Mouse (Mus musculus): ENCODE measurements around the gene Usp29. TPM values are rescaled to one million over a fixed set of nuclear protein-coding genes. Genes with fewer than 3 reads are reported as not detected.
"Not testable (repeated sequence)": the region's sequence is repeated elsewhere in the genome, so short reads cannot be mapped to it uniquely, and the experiment has no call there.

The Usp29 gene
- polyA plus RNA-seq, 1 experiment from 2014 or later, result 3.5 TPM

- 82% methylated on average over 4 of the region's 4 CpGs for WGBS
- H3K9ac ChIP-seq (ENCODE audit: low read depth, low read length), result no peak overlapping the region
- no peak for ATAC-seq
- no peak overlapping the region for H3K4me2 ChIP-seq (ENCODE audit: low read depth, low read length)
- H3K36me3 ChIP-seq (ENCODE audit: control insufficient read depth, insufficient read depth, low read length), result no peaks in the 10 kb centered on the region
- no peak overlapping the region for H3K4me3 ChIP-seq (ENCODE audit: low read length)
- no peaks in the 10 kb centered on the region; the same call in 1 of the 2 replicates for H3K4me1 ChIP-seq (ENCODE audit: control insufficient read depth, insufficient read depth, low read length)
- H3K27me3 ChIP-seq (replicated peaks; ENCODE audit: control insufficient read depth, insufficient read depth, low read length), result no peaks in the 10 kb centered on the region
- no peaks in the 10 kb centered on the region for H3K9me3 ChIP-seq (ENCODE audit: control insufficient read depth, low read length)
- H3K27ac ChIP-seq (ENCODE audit: low read length), result no peak overlapping the region
Observed at GRCm38 (mm10) chr7:6756777-6757291, 26.5 kb downstream of the Usp29 start.

- 80% methylated on average over 12 of the region's 12 CpGs for WGBS
- no peak overlapping the region for H3K27ac ChIP-seq (ENCODE audit: low read length)
- no peak overlapping the region for H3K4me3 ChIP-seq (ENCODE audit: low read length)
- no peak overlapping the region for H3K4me2 ChIP-seq (ENCODE audit: low read depth, low read length)
- H3K36me3 ChIP-seq (ENCODE audit: control insufficient read depth, insufficient read depth, low read length), result no peaks in the 10 kb centered on the region
- H3K9me3 ChIP-seq (ENCODE audit: control insufficient read depth, low read length), result no peaks in the 10 kb centered on the region
- H3K9ac ChIP-seq (ENCODE audit: low read depth, low read length), result no peak overlapping the region
- no peaks in the 10 kb centered on the region for H3K27me3 ChIP-seq (replicated peaks; ENCODE audit: control insufficient read depth, insufficient read depth, low read length)
- H3K4me1 ChIP-seq (ENCODE audit: control insufficient read depth, insufficient read depth, low read length), result no peaks in the 10 kb centered on the region
- ATAC-seq, result no peak
Observed at GRCm38 (mm10) chr7:6759698-6760097, 29.3 kb downstream of the Usp29 start.

- no peak for ATAC-seq
- Histone ChIP-seq H3K36me3 (ENCODE audit: control insufficient read depth, insufficient read depth, low read length) (no peaks in the 10 kb centered on the region), H3K4me3 (ENCODE audit: low read length) (no peak overlapping the region), H3K9me3 (ENCODE audit: control insufficient read depth, low read length) (no peaks in the 10 kb centered on the region), H3K27ac (ENCODE audit: low read length) (no peak overlapping the region), H3K4me1 (ENCODE audit: control insufficient read depth, insufficient read depth, low read length) (no peaks in the 10 kb centered on the region), H3K4me2 (ENCODE audit: low read depth, low read length) (no peak overlapping the region), H3K27me3 (replicated peaks; ENCODE audit: control insufficient read depth, insufficient read depth, low read length) (no peaks in the 10 kb centered on the region), H3K9ac (ENCODE audit: low read depth, low read length) (no peak overlapping the region)
- WGBS, result 52% methylated on average over 6 of the region's 6 CpGs
Observed at GRCm38 (mm10) chr7:6760170-6760569, 29.8 kb downstream of the Usp29 start.

- no peak for ATAC-seq
- 46% methylated on average over 5 of the region's 5 CpGs for WGBS
- no peak overlapping the region for H3K9ac ChIP-seq (ENCODE audit: low read depth, low read length)
- no peaks in the 10 kb centered on the region for H3K27me3 ChIP-seq (replicated peaks; ENCODE audit: control insufficient read depth, insufficient read depth, low read length)
- H3K4me2 ChIP-seq (ENCODE audit: low read depth, low read length), result no peak overlapping the region
- H3K27ac ChIP-seq (ENCODE audit: low read length), result no peak overlapping the region
- H3K4me3 ChIP-seq (ENCODE audit: low read length), result no peak overlapping the region
- H3K9me3 ChIP-seq (ENCODE audit: control insufficient read depth, low read length), result no peaks in the 10 kb centered on the region
- H3K4me1 ChIP-seq (ENCODE audit: control insufficient read depth, insufficient read depth, low read length), result peaks cover 5% of the 10 kb centered on the region
- no peaks in the 10 kb centered on the region for H3K36me3 ChIP-seq (ENCODE audit: control insufficient read depth, insufficient read depth, low read length)
Observed at GRCm38 (mm10) chr7:6765240-6765639, 34.9 kb downstream of the Usp29 start.

GRCm38 (mm10) chr7:6770286-6770685 is 39.9 kb downstream of the Usp29 start:
- WGBS, result 2% methylated on average over 8 of the region's 8 CpGs
- H3K9ac ChIP-seq (ENCODE audit: low read depth, low read length), result no peak overlapping the region
- 0 out of 2 replicates have a peak overlapping the region, but pooled peaks have one; percentile 4 for H3K4me2 ChIP-seq (ENCODE audit: low read depth, low read length)
- H3K9me3 ChIP-seq (ENCODE audit: control insufficient read depth, low read length), result no peaks in the 10 kb centered on the region
- H3K36me3 ChIP-seq (ENCODE audit: control insufficient read depth, insufficient read depth, low read length), result no peaks in the 10 kb centered on the region
- 0 out of 2 replicates have a peak overlapping the region, but pooled peaks have one; percentile 55 for H3K27ac ChIP-seq (ENCODE audit: low read length)
- no peak overlapping the region for H3K4me3 ChIP-seq (ENCODE audit: low read length)
- peaks cover 16% of the 10 kb centered on the region for H3K4me1 ChIP-seq (ENCODE audit: control insufficient read depth, insufficient read depth, low read length)
- no peaks in the 10 kb centered on the region for H3K27me3 ChIP-seq (replicated peaks; ENCODE audit: control insufficient read depth, insufficient read depth, low read length)
- peak; percentile 87 for ATAC-seq

GRCm38 (mm10) chr7:6773865-6774413 is 43.6 kb downstream of the Usp29 start:
- 42% methylated on average over 11 of the region's 11 CpGs for WGBS
- H3K36me3 ChIP-seq (ENCODE audit: control insufficient read depth, insufficient read depth, low read length); H3K9ac ChIP-seq (ENCODE audit: low read depth, low read length); H3K27me3 ChIP-seq (replicated peaks; ENCODE audit: control insufficient read depth, insufficient read depth, low read length); H3K4me3 ChIP-seq (ENCODE audit: low read length); H3K27ac ChIP-seq (ENCODE audit: low read length); H3K4me2 ChIP-seq (ENCODE audit: low read depth, low read length); H3K9me3 ChIP-seq (ENCODE audit: control insufficient read depth, low read length): not testable (repeated sequence)
- H3K4me1 ChIP-seq (ENCODE audit: control insufficient read depth, insufficient read depth, low read length), result peaks cover 39% of the 10 kb centered on the region
- peak; percentile 27; the same call in 1 of the 2 replicates for ATAC-seq

- Histone ChIP-seq H3K4me3 (ENCODE audit: low read length) (no peak overlapping the region), H3K27me3 (replicated peaks; ENCODE audit: control insufficient read depth, insufficient read depth, low read length) (no peaks in the 10 kb centered on the region), H3K9me3 (ENCODE audit: control insufficient read depth, low read length) (no peaks in the 10 kb centered on the region), H3K4me1 (ENCODE audit: control insufficient read depth, insufficient read depth, low read length) (peaks cover 32% of the 10 kb centered on the region), H3K36me3 (ENCODE audit: control insufficient read depth, insufficient read depth, low read length) (no peaks in the 10 kb centered on the region), H3K9ac (ENCODE audit: low read depth, low read length) (no peak overlapping the region), H3K27ac (ENCODE audit: low read length) (peak overlapping the region; percentile 77), H3K4me2 (ENCODE audit: low read depth, low read length) (no peak overlapping the region)
- no peak for ATAC-seq
- WGBS, result 85% methylated on average over 10 of the region's 10 CpGs
Observed at GRCm38 (mm10) chr7:6776314-6777059, 46.1 kb downstream of the Usp29 start.

- Histone ChIP-seq H3K9me3 (ENCODE audit: control insufficient read depth, low read length) (no peaks in the 10 kb centered on the region), H3K36me3 (ENCODE audit: control insufficient read depth, insufficient read depth, low read length) (no peaks in the 10 kb centered on the region), H3K27ac (ENCODE audit: low read length) (peak overlapping the region; percentile 77), H3K4me2 (ENCODE audit: low read depth, low read length) (no peak overlapping the region), H3K9ac (ENCODE audit: low read depth, low read length) (0 out of 2 replicates have a peak overlapping the region, but pooled peaks have one; percentile 2), H3K4me1 (ENCODE audit: control insufficient read depth, insufficient read depth, low read length) (peaks cover 37% of the 10 kb centered on the region), H3K27me3 (replicated peaks; ENCODE audit: control insufficient read depth, insufficient read depth, low read length) (no peaks in the 10 kb centered on the region), H3K4me3 (ENCODE audit: low read length) (no peak overlapping the region)
- WGBS, result 34% methylated on average over 2 of the region's 2 CpGs
- ATAC-seq, result peak; percentile 71
Observed at GRCm38 (mm10) chr7:6777107-6777506, 46.7 kb downstream of the Usp29 start.

GRCm38 (mm10) chr7:6777689-6778088 is 47.3 kb downstream of the Usp29 start:
- Histone ChIP-seq H3K36me3 (ENCODE audit: control insufficient read depth, insufficient read depth, low read length) (no peaks in the 10 kb centered on the region), H3K27ac (ENCODE audit: low read length) (peak overlapping the region; percentile 77), H3K4me2 (ENCODE audit: low read depth, low read length) (no peak overlapping the region), H3K4me3 (ENCODE audit: low read length) (no peak overlapping the region), H3K27me3 (replicated peaks; ENCODE audit: control insufficient read depth, insufficient read depth, low read length) (no peaks in the 10 kb centered on the region), H3K9ac (ENCODE audit: low read depth, low read length) (0 out of 2 replicates have a peak overlapping the region, but pooled peaks have one; percentile 2), H3K4me1 (ENCODE audit: control insufficient read depth, insufficient read depth, low read length) (peaks cover 37% of the 10 kb centered on the region), H3K9me3 (ENCODE audit: control insufficient read depth, low read length) (no peaks in the 10 kb centered on the region)
- ATAC-seq, result peak; percentile 37
- 20% methylated on average over 4 of the region's 4 CpGs for WGBS

All from intestine, embryonic 16.5 days (tissue).